Mouse (Mus musculus): ENCODE data around the gene Ccnd3.

Gene Ccnd3

DNA sequence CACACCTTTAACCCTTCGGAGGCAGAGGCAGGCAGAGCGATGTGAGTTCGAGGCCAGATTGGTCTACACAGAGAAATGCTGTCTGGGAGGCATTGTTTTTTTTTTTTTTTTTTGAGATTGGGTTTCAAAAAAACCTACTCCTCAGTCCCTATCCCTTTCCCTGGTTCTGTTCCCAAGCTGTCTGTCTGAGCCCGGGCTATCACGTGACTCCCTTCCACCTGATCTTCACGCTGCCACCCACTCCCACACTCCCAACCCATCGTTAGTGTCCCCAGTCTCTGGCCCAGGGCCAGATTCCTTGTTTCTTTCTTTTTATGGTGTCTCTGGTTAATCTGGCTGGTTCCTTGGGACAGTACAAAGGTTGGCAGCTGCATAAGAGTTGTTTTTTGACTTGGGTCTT is 46.2 kb downstream of the Ccnd3 start:
- no peak for DNase-seq (ENCODE audit: low spot score)

DNA sequence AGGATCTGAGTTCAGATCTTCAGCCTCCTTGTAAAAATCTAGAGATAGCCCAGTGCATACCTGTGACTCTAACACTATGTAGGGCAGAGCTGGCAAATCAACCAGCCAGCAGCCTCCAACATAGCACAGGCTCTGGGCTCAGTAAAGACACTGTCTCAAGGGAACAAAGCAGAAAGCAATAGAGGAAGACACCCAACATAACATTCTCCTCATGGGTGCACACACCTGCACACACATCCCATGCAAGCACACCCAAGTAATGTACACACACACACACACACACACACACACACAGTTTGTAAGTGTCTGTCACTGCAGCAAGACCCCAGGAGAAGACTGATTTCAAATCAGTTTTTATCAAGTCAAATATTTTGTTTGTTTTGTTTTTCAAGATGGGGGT is 48.1 kb downstream of the Ccnd3 start:
- DNase-seq (ENCODE audit: low spot score): no peak

DNA sequence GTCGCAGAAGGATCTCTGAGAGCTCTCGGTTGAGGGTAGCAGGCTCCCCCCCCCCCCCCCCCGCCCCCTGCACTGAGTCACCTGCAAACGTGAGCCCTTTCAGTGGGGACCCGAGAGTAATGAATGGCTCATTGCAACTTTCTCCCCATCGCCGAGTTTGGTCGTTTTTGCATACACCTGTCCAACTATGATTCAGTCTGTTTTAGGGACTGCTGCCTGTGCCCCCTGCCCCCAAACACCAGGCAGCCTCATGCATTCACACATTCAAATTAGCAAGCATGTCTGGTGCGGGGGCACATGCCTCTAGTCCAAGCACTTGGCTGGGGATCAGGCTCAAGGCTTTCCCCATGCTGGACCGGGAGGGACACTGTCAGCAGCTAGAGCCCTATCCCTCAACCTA is 49.8 kb downstream of the Ccnd3 start:
- DNase-seq (ENCODE audit: low spot score): no peak

DNA sequence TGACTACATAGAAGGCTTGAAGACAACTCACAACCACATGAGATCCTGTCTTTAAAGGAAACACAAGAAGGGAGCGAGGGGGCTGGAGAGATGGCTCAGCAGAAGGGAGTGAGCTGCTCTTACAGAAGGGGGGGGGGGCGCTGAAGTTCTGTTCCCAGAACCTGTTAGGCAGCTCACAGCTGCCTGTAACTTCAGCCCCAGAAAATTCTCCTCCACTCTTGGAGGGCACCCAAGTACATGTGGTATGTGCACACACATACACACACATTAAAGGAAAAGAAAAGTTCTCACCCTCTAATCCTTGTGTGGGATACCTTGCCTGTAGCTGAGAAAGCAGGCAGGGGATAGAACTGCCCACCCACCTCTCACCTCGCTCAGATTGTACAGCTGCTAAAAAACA is 52.3 kb downstream of the Ccnd3 start:
- DNase-seq (ENCODE audit: low spot score): no peak

DNA sequence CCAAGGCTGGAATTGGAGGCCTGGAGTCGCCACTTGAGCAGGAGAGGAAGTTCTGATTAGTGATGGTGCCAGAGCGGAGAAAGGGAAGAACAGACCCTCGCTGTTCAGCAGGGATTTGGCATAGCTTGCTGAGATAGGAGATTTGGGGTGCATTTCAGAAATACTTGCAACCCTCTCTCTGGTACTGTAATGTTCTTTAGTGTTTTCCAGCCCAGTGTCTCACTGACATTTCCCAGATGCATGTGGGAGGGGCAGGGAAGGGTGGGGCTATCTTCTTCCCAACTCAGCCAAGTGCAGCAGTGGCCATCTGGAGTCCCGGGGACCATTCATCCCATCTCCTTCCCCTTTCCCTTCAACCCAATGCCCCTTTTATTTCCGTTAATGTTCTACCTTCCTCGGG is 54.9 kb downstream of the Ccnd3 start:
- no peak for DNase-seq (ENCODE audit: low spot score)

DNA sequence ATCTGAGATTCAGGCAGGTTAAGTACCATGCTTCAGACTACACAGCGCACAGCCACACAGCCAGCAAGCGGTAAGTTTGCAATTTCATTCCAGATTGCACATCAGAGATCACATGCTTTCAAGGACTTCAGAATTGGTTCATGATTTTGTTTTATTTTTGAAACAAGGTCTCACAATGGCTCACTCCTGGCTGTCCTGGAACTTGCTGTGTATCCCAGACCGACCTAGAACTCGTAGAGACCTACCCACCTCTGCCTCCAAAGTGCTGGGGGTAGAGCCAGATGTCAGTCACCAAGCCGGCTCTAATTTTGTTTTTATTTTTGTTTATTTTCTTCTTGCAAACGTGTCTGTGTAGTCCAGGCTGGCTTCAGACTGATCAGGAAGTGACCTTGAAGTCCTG is 58.0 kb downstream of the Ccnd3 start:
- DNase-seq (ENCODE audit: low spot score): no peak

DNA sequence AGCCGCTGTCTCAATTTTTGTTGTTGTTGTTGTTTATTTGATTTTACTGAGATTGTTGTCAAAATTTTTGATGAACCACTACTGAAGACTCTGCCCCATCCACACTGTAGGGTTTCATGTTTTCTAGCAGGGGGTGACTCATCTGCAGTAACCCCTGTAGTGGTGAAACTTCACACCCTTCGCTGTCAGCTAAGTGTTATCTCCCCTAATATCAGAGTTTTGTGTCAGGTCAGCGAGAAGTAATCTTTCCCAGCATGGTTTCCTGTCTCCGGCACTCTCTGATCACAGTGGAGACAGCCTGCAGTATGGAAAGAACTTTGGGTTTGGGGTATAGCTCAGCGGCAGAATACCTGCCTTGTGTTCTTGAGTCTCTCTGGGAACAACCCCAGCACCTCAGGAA is 59.8 kb downstream of the Ccnd3 start:
- no peak for DNase-seq (ENCODE audit: low spot score)

DNA sequence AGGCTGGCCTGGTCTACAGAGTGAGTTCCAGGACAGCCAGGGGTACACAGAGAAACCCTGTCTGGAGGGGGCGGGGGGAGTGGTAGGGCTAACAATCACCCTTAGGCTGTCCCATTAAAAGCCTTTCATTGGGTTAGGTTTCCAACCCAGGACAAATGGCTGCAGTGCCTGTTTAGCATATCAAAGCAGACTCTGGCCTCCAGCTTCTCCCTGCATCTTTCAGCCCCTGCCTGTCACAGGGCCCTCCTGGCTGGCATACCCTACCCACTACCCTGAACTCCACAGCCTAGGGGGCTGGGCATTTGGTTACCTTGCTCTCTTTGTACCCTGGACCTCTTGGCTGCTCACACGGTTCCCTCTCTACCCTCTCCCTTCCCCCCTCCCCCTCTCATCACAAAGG is 61.3 kb downstream of the Ccnd3 start:
- DNase-seq (ENCODE audit: low spot score): no peak

DNA sequence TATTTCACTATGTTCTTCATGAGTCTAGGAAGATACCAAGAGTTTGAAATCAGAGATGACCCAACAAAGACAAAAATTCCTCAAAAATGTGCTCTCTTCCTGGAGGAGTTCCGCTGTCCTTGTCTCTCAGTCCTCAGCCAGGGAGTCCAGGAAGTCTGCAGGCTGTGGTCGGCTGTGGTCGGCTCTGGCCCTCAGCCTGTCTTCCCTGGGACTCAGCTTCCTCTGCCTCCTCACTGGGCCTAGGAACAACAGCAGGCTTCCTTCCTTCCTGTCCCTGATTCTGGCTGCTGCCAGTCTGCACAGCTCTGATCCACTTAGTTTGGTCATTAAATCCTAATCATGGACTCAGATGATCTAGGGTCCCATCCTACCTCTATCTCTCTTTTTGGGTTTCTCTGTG is 62.4 kb downstream of the Ccnd3 start:
- DNase-seq (ENCODE audit: low spot score): no peak

DNA sequence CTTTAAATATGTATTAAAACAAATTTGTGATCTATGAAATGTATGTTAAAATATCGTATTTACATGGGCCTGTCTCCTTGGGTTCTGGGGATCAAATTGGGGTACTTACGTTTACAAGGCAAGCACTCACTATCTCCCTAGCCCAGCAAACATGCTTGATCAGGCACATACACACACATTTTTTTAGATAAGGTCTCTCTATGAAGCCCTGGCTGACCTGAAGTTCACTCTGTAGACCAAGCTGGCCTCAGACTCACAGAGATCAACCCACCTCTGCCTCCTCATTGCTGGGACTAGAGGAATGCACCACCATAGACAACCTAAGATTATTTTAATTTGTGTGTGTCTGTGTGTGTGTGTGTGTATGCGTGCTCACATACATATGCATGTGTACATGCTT is 63.5 kb downstream of the Ccnd3 start:
- no peak for DNase-seq (ENCODE audit: low spot score)

DNA sequence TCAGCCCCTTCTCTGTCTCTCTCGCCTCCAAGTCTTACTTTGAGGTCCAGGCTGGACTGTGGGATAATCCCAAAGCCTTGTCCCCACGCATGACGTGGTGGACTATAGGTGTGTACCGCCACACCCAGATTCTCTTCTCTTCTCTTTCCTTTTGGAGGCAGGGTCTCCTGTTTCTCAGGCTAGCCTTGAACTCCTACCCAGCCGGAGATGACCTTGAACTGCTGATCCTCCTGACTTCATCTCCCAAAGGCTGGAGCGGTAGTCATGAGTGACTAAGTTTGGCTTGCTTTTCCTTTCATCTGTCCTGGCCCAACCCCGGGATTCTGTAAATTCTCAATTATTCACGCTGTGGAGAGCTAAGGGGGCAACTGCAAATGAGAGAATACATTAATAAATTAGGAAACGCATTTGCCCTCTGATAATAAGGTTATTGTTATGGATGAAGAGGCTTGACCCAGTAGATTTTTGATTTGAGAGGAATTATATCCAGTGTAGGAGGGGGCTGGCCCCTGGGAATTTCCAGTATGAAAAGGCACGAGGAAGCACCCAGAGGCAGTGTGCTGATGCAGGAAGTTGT is 64.2 kb downstream of the Ccnd3 start:
- no peak for DNase-seq (ENCODE audit: low spot score)

DNA sequence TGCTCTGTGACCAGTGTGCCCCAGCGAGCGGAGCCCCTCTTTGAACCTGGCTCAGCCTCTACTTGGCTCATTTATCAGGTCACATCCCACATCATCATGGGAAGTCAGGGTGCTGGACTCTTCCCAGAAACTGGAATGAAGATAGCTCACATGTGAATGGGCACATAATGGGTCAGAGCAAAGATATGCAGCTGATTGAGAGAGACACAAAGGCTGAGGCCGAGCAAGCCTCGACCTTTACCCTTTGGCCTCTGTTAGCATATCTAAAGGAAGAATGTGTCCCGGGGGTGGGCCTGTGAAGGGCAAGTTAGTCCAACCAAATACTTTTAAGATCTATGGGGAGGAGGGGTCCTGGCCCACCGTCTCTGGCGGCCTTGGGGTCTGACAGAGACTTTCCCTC is 66.8 kb downstream of the Ccnd3 start:
- no peak for DNase-seq (ENCODE audit: low spot score)

DNA sequence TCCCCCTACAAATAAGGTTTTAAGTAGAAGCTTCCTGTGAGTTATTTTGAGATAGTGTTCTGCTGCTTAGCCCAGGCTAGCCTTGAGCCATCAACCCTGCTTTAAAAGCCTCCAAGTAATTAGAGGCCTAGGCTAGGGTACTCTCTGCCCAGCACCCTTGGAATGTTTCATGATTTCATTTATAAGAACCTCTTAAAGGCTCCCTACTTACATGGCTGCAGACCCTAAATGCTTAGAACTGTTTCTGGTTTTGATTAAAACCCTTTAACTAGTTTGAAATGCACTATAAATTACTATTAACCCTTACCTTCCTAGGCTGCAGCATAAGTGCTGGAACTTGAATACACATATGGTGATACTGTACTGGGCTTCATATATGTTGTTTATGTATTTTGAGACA is 67.6 kb downstream of the Ccnd3 start:
- DNase-seq (ENCODE audit: low spot score): no peak

DNA sequence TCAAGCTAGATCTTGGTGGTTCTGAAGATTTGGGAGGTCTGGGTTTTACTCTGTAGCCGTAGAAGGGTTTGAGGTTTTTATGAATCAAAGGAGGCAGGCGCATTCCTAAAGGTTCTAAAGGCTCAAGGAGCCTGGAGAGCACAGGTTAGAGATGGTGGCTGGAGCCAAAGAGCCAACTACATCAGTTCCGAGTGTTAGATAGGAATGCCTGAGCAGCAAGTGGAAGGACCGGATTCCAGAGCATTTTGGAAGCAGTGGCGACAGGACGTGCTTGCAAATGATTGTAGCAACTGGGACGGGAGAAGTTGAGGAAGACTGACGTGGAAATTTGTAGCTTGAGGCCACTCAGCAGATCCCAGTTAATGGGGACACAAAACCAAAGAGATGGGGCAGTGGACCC is 69.2 kb downstream of the Ccnd3 start:
- no peak for DNase-seq (ENCODE audit: low spot score)

DNA sequence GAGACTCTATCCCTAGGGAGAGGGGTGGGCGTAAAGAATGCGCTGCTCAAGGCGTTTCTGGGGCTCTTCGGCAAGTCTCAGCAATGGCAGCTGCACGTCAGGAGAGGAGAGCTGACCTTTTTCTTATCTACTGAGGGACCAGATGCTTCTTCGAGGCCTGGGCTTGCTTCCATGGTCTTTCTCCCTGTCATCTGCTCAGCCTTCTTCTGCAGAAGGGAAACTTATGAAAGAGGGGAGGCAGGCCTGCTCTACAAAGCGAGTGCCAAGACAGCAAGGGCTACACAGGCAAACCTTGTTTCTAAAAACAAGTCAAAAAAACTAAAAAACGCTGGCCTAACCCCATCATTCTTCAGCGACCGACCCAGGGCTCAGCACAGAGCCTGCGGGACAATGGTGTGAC is 70.0 kb downstream of the Ccnd3 start:
- no peak for DNase-seq (ENCODE audit: low spot score)

DNA sequence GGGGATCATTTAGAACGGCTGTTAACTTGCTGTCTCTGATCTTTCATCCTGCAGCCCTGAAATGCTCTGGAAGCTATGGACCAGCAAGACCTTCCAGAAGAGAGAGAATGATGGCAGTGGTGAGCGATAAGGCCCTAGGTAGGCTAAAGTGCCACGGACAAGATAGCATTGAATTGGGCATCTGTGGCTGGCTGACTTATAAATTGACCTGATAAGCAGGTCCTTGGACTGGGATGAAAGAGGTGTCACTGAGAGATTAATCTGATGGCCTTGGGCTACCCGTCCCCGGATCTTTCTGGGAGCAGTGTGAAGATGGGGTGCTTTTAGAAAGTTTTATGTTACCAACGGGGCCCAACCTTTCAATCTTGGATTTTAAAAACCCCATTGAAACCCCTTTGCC is 73.8 kb downstream of the Ccnd3 start:
- no peak for DNase-seq (ENCODE audit: low spot score)

DNA sequence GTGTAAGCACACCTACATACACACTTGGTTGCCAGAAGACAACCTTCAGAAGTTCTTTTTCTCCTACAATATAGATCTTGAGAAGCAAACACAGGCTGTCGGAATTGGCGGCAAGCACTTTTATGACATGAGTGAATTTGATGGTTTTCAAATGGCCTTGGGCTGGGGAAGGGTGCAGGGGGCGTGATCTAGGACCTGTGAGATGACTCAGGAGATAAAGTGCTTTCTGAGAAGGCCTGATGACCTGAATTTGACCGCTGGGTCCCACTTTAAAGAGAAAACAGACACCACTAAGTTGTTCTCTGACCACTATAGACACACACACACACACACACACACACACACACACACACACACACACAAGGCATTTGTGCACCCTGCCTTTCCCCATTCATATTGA is 76.1 kb downstream of the Ccnd3 start:
- no peak for DNase-seq (ENCODE audit: low spot score)

DNA sequence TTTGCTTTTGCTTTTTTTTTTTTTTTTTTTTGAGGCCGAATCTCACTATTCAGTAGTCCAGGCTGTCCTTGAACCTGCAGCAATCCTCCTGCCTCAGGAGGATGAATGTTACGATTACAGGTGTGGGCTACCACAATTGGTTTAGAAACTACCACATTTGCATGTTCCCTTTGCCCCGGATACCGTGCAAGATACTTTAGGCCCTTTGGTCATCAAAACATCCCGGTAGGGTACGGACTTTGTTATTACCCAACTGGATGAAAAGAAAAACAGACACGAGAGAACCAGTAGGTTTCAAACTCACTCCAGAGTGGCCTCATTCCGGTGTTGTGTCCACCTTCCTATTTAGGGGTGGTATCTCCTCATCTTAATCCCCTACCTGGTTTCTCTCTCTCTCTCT is 83.7 kb downstream of the Ccnd3 start:
- DNase-seq (ENCODE audit: low spot score): no peak

DNA sequence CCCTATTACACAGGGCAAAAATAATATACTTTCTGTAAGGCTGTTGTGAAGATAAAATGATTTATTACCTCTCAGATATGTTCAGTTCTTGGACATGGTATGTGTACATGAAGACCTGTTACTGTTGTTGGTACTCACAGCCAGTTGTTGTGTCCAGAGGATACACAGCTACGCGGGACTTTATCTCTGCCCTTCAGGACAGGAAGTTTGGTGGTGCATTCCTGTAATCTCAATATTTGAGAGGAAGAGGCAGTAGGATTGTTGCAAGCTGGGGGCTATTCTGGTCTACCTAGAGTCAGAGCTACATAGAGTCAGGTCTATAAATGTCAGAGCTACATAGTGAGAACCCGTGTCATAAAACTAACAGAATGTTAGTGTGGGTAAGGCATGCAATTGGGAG is 86.2 kb downstream of the Ccnd3 start:
- no peak for DNase-seq (ENCODE audit: low spot score)

DNA sequence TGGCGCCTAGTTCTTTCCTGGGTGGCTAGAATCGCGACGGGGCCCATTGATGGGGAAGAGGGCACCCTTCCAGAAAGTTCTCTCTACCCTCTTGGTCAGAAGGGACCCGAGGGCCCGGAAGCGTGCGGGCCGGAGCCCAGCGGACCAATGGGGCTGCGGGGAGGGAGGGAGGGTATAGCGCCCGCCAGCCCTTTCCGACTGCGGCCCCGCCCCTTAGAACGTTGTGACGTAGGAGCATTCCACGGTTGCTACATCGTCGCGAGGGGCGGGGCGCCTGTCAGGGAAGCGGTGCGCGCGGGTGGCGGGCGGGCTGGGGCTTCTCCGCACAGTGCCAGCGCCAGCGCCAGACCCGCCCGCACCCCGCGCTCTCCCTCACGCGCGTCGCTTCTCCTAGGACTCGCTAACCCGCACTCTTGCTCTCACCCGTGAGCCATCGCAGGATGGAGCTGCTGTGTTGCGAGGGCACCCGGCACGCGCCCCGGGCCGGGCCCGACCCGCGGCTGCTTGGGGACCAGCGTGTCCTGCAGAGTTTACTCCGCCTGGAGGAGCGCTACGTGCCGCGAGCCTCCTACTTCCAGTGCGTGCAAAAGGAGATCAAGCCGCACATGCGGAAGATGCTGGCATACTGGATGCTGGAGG is 88.5 kb downstream of the Ccnd3 start:
- peak; percentile 85 for DNase-seq (ENCODE audit: low spot score)

DNA sequence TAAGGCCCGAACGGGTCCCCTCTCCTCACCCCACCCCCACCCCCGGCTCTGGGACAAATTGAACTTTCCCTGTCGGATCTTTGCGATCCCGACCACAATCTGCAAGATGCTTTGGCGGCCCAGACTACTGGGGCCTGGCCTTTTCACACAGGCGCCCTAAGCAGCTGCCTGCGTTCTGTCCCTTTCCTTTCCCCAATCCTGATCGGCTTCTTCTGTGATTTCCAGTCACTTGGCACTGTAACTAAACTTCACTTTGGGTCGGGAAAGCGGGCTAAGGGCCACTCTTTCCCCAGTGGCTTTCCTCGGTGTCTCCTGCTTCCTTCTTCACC is 89.0 kb downstream of the Ccnd3 start:
- DNase-seq (ENCODE audit: low spot score): no peak

DNA sequence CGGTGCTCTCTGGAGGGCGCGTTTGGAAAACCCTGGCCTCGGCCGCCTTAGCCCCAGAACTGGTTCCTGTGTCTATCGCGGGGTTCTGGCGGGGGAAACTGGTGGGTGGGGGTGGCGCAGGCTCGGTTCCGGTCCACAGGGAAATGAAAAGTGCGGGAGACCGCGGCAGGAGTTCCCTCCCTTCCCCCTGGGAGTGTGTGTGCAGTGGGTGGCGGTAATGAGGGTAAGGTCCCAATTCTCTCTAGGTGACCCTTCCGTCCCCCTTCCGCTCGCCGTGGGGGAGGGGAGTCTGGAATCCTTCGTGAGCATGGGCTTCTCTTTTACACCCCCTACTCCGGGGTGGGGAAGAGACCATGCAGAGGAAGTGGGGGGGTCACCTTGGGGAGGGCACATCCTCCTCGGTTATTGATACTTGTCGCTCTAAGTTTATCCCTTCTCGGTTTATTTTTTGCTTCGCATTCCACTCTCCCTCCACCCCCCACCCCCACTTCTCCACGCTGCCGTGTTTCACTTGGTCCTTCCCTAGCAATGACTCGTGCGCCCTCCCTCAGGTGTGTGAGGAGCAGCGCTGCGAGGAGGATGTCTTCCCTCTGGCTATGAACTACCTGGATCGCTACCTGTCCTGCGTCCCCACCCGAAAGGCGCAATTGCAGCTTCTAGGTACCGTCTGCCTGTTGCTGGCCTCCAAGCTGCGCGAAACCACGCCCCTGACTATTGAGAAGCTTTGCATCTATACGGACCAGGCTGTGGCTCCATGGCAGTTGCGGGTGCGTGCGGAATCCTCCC is 89.5 kb downstream of the Ccnd3 start:
- DNase-seq (ENCODE audit: low spot score): no peak

DNA sequence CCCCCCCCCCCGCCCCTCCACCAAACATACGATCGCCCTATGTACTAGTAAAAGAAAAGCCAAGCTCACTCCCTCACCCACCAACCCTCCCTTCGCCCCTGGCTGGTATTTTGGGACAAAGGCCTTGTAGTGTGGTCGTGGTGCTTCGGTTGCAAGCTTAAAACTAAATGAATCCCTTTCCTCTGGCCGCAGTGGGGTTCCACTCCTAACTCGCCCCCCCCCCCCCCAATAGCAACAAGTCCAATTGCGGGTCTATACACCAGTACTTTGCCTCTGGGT is 90.1 kb downstream of the Ccnd3 start:
- no peak for DNase-seq (ENCODE audit: low spot score)

Measured in ovary, adult 18-20 months (tissue).